Mouse (Mus musculus): ENCODE measurements around the gene Tnrc18. TPM values are rescaled to one million over a fixed set of nuclear protein-coding genes. Genes with fewer than 3 reads are reported as not detected.

The Tnrc18 gene
- 24.3 and 57.5 TPM in 2 replicates for polyA plus RNA-seq (2011; ENCODE audit: insufficient read depth, insufficient read length, low replicate concordance, missing spikeins)

- TF ChIP-seq CTCF (IDR thresholded peaks at IDR 0.05; ENCODE audit: control insufficient read depth, insufficient read depth, low read length) (no peak), POLR2A (IDR thresholded peaks at IDR 0.05; ENCODE audit: borderline replicate concordance, control insufficient read depth, low read depth, low read length) (peak; percentile 47; the same call in 1 of the 2 replicates)
- H3K4me3 ChIP-seq (replicated peaks; ENCODE audit: control insufficient read depth, low read depth, low read length), result peak within 1 kb of the TSS; percentile 75
- H3K27ac ChIP-seq (ENCODE audit: control insufficient read depth, insufficient read depth, low read depth, low read length, poor library complexity), result peak within 1 kb of the TSS; percentile 99
- under 1% methylated on average over 55 of the region's 56 CpGs for WGBS
- no peaks in the 10 kb centered on the region for H3K4me1 ChIP-seq (ENCODE audit: control insufficient read depth, insufficient read depth, low read length)
Measured at GRCm38 (mm10) chr5:142817524-142818434, at the start of gene Tnrc18. Gene Tnrc18, minus strand, starts transcription at chr5:142817662.

DNA sequence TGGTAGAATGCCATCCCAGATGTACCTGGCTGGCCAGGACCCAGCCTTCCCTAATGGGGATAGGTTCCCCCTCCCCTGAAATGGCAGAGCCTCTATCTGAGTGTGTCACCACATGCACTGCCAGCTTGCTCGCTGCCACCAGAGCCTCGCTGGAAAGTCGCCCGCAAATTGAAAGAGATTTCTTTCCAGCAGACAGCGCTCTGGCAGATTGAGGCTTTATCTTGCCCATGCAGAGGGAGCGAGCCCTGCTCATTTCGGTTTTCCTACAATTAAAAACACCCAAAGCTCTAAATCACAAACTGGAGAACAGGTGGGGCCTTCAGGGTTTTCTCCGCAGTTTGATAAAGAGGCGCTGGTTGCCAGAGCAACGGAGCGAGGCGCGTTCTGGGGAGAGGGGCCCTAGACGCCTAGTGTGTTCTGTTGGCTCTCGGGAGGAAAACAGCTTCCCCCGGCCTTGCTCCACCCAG, 40.3 kb upstream of the Tnrc18 start:
- H3K4me3 ChIP-seq (replicated peaks; ENCODE audit: control insufficient read depth, low read depth, low read length), result no peak overlapping the region
- TF ChIP-seq POLR2A (IDR thresholded peaks at IDR 0.05; ENCODE audit: borderline replicate concordance, control insufficient read depth, low read depth, low read length) (no peak), CTCF (IDR thresholded peaks at IDR 0.05; ENCODE audit: control insufficient read depth, insufficient read depth, low read length) (no peak)
- no peak overlapping the region for H3K27ac ChIP-seq (ENCODE audit: control insufficient read depth, insufficient read depth, low read depth, low read length, poor library complexity)
- no peaks in the 10 kb centered on the region for H3K4me1 ChIP-seq (ENCODE audit: control insufficient read depth, insufficient read depth, low read length)
- WGBS, result 13% methylated on average over 16 of the region's 16 CpGs

DNA sequence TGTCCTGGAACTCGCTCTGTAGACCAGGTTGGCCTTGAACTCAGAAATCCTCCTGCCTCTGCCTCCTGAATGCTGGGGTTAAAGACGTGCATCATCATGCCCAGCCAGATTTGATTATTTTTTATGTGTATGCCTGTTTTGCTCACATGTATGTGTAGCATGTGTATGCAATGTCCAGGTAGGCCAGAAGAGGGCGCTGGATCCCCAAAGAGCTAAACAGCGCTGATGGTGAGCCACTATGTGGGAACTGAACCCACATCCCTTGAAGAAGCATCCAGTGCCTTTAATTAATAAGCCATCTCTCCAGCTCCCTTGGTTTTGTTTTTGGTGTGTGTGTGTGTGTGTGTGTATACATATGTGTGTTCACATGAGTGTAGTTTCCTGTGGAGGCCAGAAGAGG, 38.9 kb upstream of the Tnrc18 start:
- no peaks in the 10 kb centered on the region for H3K4me1 ChIP-seq (ENCODE audit: control insufficient read depth, insufficient read depth, low read length)
- TF ChIP-seq CTCF (IDR thresholded peaks at IDR 0.05; ENCODE audit: control insufficient read depth, insufficient read depth, low read length), result 0 out of 2 replicates have a peak, but pooled peaks have one; percentile 18
- no peak for TF ChIP-seq POLR2A (IDR thresholded peaks at IDR 0.05; ENCODE audit: borderline replicate concordance, control insufficient read depth, low read depth, low read length)
- no peak overlapping the region for H3K27ac ChIP-seq (ENCODE audit: control insufficient read depth, insufficient read depth, low read depth, low read length, poor library complexity)
- no peak overlapping the region for H3K4me3 ChIP-seq (replicated peaks; ENCODE audit: control insufficient read depth, low read depth, low read length)
- 78% methylated on average over 4 of the region's 4 CpGs for WGBS

DNA sequence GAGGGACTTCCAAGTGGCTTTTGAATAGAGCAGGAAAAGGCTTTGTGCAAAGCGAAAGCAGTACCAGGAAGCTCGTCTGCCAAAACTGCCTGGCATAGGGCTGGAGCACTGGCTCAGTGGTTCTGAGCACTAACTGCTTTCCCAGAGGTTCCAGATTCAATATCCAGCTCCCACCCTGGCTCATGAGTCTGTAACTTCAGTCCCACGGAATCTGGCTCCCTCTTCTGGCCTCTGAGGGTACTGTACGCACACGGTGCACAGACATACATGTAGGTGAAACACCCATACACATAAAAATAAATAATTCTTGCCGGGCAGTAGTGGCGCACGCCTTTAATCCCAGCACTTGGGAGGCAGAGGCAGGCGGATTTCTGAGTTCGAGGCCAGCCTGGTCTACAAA, 37.4 kb upstream of the Tnrc18 start:
- WGBS, result 80% methylated on average over 10 of the region's 10 CpGs
- no peaks in the 10 kb centered on the region for H3K4me1 ChIP-seq (ENCODE audit: control insufficient read depth, insufficient read depth, low read length)
- no peak overlapping the region for H3K27ac ChIP-seq (ENCODE audit: control insufficient read depth, insufficient read depth, low read depth, low read length, poor library complexity)
- H3K4me3 ChIP-seq (replicated peaks; ENCODE audit: control insufficient read depth, low read depth, low read length), result no peak overlapping the region
- TF ChIP-seq POLR2A (IDR thresholded peaks at IDR 0.05; ENCODE audit: borderline replicate concordance, control insufficient read depth, low read depth, low read length), result no peak
- peak; percentile 67 for TF ChIP-seq CTCF (IDR thresholded peaks at IDR 0.05; ENCODE audit: control insufficient read depth, insufficient read depth, low read length)

GRCm38 (mm10) chr5:142853585-142853984, 36.1 kb upstream of the Tnrc18 start:
- Histone ChIP-seq H3K4me3 (replicated peaks; ENCODE audit: control insufficient read depth, low read depth, low read length) (no peak overlapping the region), H3K27ac (ENCODE audit: control insufficient read depth, insufficient read depth, low read depth, low read length, poor library complexity) (no peak overlapping the region), H3K4me1 (ENCODE audit: control insufficient read depth, insufficient read depth, low read length) (no peaks in the 10 kb centered on the region)
- WGBS, result 62% methylated on average over 6 of the region's 6 CpGs
- no peak for TF ChIP-seq POLR2A (IDR thresholded peaks at IDR 0.05; ENCODE audit: borderline replicate concordance, control insufficient read depth, low read depth, low read length)
- no peak for TF ChIP-seq CTCF (IDR thresholded peaks at IDR 0.05; ENCODE audit: control insufficient read depth, insufficient read depth, low read length)

- no peaks in the 10 kb centered on the region for H3K4me1 ChIP-seq (ENCODE audit: control insufficient read depth, insufficient read depth, low read length)
- 70% methylated on average over 5 of the region's 5 CpGs for WGBS
- H3K4me3 ChIP-seq (replicated peaks; ENCODE audit: control insufficient read depth, low read depth, low read length), result no peak overlapping the region
- H3K27ac ChIP-seq (ENCODE audit: control insufficient read depth, insufficient read depth, low read depth, low read length, poor library complexity), result no peak overlapping the region
- TF ChIP-seq POLR2A (IDR thresholded peaks at IDR 0.05; ENCODE audit: borderline replicate concordance, control insufficient read depth, low read depth, low read length) (no peak), CTCF (IDR thresholded peaks at IDR 0.05; ENCODE audit: control insufficient read depth, insufficient read depth, low read length) (no peak)
Measured at GRCm38 (mm10) chr5:142851681-142852049, 34.2 kb upstream of the Tnrc18 start.

- H3K4me3 ChIP-seq (replicated peaks; ENCODE audit: control insufficient read depth, low read depth, low read length), result no peak overlapping the region
- H3K4me1 ChIP-seq (ENCODE audit: control insufficient read depth, insufficient read depth, low read length), result no peaks in the 10 kb centered on the region
- WGBS, result 74% methylated on average over 7 of the region's 7 CpGs
- H3K27ac ChIP-seq (ENCODE audit: control insufficient read depth, insufficient read depth, low read depth, low read length, poor library complexity), result no peak overlapping the region
- no peak for TF ChIP-seq CTCF (IDR thresholded peaks at IDR 0.05; ENCODE audit: control insufficient read depth, insufficient read depth, low read length)
- no peak for TF ChIP-seq POLR2A (IDR thresholded peaks at IDR 0.05; ENCODE audit: borderline replicate concordance, control insufficient read depth, low read depth, low read length)
Measured at GRCm38 (mm10) chr5:142850916-142851680, 33.6 kb upstream of the Tnrc18 start.

- TF ChIP-seq CTCF (IDR thresholded peaks at IDR 0.05; ENCODE audit: control insufficient read depth, insufficient read depth, low read length), result no peak
- no peak for TF ChIP-seq POLR2A (IDR thresholded peaks at IDR 0.05; ENCODE audit: borderline replicate concordance, control insufficient read depth, low read depth, low read length)
- H3K27ac ChIP-seq (ENCODE audit: control insufficient read depth, insufficient read depth, low read depth, low read length, poor library complexity), result no peak overlapping the region
- no peak overlapping the region for H3K4me3 ChIP-seq (replicated peaks; ENCODE audit: control insufficient read depth, low read depth, low read length)
- no peaks in the 10 kb centered on the region for H3K4me1 ChIP-seq (ENCODE audit: control insufficient read depth, insufficient read depth, low read length)
- 80% methylated on average over 9 of the region's 9 CpGs for WGBS
Measured at GRCm38 (mm10) chr5:142850476-142850875, 33.0 kb upstream of the Tnrc18 start.

Data from bone marrow, adult 2 months (tissue).